Mouse (Mus musculus) lung, postnatal 0 days (tissue): ENCODE data around the gene Gm20075.

Experiments used
- CTCF ChIP-seq: IDR thresholded peaks from 2 replicates; pipeline ENCODE4 v1.5.1; 2016; ENCODE audit warnings: antibody characterized with exemption, mild to moderate bottlenecking
- EP300 ChIP-seq: IDR thresholded peaks from 2 replicates; pipeline ENCODE4 v1.6.1; 2016; ENCODE audit warnings: antibody characterized with exemption, mild to moderate bottlenecking, control low read depth

DNA sequence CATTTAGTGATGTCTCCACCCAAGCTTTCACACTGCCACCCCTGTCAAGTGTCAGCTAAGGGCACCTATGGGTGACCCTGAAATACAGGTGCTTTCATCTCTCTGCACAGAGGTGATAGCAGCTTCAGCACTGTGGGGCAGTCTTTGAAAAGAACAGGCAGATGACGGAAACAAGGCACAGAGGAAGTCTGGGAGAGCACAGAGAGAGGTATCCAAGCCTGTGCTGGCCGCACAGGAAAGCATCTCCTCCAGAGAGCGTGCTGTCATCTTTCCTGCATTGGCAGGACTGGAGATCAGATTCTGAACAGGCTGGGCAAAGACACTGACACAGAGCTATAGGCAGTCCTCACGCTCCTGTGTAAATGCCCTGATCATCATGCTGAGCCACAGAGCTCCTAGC lies 9.8 kb upstream of the Gm20075 start:
- no peak for TF ChIP-seq CTCF
- no peak for TF ChIP-seq EP300
